Mouse (Mus musculus) small intestine, adult 2 months (tissue): ENCODE data around the gene Btaf1.

Experiments used
- CTCF ChIP-seq: fragments of 200-500 bp; IDR thresholded peaks from 2 replicates; pipeline ENCODE4 v1.5.1; 2012; ENCODE audit warnings: low read depth, mild to moderate bottlenecking, control low read depth, inconsistent platforms, low read length, moderate library complexity, mixed read lengths; ENCODE audit not compliant: insufficient replicate concordance, insufficient read length; ENCODE audit errors: extremely low read depth
- POLR2A ChIP-seq: fragments of 200-500 bp; IDR thresholded peaks from 2 replicates; pipeline ENCODE4 v1.6.1; 2012; ENCODE audit warnings: low read depth, mild to moderate bottlenecking, control low read depth, inconsistent platforms, low read length, moderate library complexity

DNA sequence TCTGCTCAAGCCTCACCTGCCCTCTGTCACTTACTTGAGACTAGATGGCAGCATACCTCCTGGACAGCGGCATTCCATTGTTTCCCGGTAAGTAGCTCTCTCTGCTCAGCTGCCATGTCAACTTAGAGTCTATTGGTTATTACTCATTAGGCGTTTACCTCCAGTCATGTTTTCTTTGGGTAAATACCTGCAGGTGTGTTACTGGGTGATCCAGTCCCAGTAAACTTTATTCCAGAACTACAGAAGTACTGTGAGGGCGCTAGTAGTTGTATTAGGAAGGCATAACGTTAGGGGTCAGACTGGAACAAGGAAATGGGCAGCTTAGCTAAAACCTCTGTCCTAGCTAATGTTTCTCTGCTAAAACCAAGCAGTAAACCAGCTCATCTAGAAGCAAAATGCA, 78.7 kb downstream of the Btaf1 start:
- no peak for TF ChIP-seq CTCF
- TF ChIP-seq POLR2A: no peak
